Mouse (Mus musculus) embryo, embryonic 11.5 days (tissue): ENCODE measurements around the gene Dolpp1.

Experiments
- DNase-seq: peaks from one replicate; pipeline ENCODE4 v3.0.0-alpha.2; 2012; ENCODE audit warnings: low read depth, low spot score

Dolpp1 gene

DNA sequence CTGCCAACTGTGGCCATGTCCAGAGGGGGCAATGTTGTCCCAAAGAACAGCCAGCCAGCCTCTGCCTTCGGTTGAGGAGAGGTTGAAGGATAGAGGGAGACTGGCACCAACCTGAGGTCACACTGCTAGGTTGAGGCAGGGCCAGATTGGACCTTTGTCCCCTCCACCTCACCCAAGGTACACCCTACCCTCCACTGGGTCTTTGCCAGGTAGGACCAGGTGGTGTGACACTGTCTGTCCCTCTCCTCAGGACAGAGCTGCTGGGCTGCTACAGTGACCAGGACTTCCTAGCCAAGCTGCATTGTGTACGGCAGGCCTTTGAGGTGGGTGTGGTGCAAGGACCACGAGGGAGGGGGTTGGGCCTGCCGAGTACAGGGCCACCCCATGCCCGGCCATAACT is 14.3 kb upstream of the Dolpp1 start:
- no peak for DNase-seq

DNA sequence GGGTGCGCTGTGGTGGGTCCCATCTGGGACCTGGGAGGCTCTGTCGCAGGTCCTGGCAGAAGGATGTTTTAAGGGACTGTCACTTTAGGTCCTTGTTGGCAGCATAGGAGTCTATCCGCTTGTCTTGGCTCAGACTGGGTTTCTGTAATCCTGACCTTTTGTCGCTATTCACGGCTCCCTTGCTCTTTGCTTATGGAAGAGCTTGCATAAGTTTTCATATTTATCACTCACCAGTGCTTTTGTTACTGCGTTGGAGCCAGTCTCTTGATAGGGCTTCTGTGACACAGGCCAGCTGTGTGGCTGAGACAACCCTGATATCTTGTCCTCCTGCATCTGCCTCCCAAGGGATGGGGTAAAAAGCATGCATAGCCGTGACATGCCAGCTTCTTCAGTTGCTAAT is 12.7 kb upstream of the Dolpp1 start:
- DNase-seq = no peak

DNA sequence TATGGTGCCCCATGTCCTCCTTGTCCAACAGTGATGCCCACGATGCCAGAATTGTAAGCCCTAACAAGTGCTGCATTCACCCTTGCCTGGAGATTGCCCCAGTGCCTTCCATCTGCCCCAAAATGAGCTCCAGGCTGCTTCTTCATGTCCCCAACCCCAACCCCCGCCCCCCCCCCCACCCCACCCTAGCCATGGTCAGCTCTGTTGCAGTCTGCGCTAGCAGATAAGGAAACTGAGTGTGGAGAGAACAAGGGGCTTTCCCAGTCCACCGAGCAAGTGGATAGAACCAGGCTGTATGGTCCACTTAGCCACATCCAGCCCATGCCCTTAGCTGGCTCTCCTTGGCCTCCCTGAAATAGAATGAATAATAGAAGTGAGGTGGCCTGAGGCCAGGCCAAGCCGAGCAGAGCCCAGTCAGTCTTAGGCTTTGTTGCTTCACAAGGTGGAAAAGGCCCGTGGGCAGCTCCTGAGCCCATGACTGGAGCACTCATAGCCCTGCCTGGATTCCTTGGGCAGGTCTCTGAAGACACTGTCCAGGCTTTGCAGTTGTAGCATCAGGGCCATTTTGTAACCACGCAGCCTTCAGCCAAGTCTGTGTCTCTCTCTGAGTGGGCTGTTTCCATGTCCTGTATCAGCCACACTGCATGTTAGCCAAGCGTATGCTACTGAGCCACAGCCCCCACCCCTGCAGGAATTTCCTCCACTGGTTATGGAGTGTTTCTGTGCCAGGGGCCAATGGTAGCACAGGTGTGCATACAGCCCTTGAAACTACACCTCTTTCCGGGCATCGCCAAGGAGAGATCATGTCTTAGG is 11.3 kb upstream of the Dolpp1 start:
- no peak for DNase-seq

DNA sequence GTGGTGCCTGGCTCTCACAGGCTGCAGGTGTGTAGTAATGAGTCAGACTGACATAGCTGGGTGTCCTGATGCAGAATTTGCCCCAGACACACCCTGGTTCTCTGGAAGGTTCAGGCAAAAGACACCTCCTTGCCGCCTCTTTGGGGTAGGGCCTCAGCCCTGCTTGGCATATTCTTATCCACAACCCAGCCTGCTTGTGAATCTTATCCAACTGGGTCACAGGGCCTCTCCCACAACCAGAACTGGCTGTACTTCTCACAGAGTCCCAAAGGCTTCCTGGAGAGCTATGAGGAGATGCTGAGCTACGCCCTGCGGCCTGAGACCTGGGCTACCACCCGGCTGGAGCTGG is 10.7 kb upstream of the Dolpp1 start:
- DNase-seq = no peak

DNA sequence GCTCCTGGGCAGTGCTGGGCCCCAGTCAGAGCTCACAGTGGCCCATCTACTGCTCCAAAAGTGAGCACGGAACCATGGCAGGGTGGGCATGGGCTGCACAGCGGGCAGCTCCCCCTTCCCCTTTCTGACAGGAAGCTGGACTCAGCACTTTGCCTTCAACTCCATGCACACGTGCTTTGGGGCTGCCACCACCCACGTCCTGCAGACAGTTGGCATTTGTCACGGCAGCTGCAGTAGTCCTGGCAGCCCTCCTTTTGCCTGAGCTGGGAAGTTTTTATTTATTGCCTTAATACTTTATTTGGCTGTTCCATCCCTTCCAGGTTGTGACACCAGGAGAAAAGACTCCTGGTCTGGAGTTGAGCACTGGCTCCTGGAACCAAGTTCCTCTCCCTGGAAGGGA is 7.2 kb upstream of the Dolpp1 start:
- no peak for DNase-seq

DNA sequence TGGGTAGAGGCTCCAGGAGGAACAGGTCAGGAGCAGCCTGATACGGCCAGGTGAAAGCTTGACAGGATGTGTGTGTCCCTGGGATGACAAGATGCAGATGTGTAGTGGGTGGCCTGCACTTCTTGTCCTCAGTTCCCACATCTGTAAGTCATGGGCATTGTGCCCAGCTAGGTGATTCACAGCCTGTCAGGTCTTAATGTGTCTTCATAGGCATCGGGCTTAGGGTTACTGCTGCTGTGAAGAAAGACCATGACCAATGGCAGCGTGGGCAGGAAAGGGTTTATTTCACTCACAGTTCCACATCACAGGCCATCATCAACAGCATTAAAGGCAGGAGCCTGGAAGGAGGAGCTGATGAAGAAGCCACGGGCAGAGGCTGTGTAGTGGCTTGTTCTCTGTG is 6.5 kb upstream of the Dolpp1 start:
- DNase-seq = no peak

DNA sequence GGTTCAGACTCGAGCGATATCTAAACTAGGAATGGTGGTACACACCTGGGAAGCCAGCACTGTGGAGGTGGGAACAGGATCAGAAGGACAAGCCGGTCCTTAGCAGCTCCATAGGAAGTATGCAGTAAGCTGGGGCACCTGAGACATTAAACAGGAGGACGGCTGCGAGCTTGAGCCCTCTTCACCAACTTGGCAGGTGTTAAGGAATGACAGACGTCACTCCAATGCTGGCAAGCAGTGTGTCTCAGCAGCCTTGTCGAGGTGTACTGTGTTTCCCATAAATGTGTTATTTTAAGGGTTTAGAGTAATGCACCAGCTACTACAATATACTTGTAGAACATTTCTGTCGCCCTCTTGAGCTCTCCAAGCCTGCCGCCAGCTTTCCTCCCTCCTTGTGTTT is 5.1 kb upstream of the Dolpp1 start:
- no peak for DNase-seq

DNA sequence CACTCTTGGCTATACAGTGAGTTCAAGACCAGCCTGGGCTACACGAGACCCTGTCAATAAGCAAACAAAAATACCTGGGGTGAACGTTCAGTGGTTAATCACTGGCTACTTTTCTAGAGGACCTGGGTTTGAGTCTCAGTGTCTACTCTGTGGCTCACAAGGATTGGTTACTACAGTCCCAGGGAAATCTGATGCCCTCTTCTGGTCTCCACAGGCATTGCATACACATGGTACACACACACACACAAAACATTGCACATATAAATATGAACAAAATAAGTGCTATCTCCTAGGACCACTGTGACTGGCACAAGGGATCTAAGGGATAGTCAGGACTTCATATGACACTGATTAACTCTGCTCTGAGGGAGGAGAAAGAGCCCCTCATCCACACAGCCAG is 3.1 kb upstream of the Dolpp1 start:
- DNase-seq = no peak

DNA sequence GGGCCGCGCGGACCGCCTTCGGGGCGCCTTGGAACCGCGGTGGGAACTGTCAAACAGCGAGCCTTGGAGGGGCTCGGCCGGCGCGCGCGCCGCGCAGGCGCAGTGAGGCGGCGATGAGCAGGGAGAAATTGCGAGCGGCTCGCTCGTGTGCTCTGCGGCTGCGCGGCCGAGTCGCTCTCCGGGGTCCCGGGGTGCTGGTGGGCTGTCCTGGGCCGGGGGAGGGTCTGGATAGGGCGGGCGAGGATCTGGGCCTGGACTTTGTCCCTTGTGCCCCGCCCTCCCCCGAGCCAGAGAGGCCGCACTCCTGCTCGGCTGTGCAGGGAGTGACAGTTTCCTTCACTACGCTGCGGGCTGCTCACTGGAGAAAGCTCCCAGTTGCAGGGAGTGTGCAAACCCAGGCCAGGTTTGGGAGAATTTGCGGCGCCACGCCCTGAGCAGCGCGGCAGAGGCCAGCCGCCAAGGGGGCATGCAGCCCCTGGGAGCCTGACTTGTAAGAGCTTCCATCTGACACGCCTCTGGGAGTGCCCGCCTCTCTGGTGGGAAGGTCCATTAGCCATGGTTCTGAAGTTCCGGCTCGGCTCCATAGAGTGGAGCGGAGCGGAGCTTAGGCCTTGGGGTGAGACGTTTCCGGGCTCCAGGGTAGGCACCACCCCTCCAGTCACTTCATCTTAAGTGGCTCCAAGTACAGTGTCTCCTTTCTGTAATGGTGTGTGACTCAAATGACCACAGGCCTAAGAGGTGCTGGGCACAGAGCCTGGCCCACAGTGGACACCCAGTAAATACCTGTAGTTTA is 719 bp downstream of the Dolpp1 start:
- peak; percentile 83 for DNase-seq

DNA sequence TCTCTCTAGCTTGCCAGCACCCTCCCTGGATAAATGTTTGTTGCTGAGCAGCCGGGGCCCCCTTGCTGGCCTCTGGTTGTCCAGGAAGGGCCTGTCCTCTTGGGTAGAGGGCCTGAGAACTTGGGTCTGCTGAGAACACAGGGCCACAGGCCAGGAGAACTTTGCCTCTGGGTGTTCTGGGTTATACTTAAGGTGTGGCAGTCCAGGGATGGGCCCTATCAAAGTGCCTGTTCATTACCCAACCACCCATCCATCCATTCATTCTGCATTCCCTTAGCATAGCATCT is 1.3 kb downstream of the Dolpp1 start:
- no peak for DNase-seq

DNA sequence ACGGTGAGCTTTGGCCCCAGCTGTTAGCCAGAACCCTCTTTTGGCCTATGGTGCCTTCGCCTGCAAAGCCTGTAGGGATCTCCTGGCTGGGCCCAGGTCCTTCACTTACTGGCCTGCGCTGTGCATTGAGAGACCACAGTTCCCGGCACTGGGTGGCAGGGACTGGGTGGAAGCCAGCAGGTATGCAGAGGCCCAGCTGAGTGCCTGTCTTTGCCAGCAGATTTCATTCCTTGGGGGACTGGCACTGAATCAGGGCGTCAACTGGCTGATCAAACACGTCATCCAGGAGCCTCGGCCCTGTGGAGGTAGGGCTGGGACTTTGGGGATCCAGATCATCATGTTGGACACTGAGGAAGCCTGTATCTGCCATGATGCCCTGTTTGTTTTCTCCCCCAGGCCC is 3.7 kb downstream of the Dolpp1 start:
- DNase-seq = no peak

DNA sequence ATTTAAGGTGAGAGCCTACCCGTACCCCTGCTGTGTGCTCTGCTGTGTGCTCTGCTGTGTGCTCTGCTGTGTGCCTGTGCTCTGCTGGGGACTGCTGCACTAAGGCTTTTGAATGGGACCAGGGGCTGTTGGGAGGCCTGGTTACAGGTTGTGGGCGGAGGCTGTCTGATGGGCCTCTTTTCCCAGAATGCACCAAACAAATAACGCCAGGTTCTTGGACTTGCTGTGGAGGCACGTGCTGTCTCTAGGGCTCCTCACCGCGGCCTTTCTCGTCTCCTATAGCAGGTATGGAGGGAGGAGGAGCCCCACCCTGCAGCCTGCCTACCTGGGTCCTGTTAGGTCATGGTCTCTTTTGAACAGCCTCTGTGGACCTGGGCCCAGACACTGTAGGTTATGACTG is 4.2 kb downstream of the Dolpp1 start:
- DNase-seq = no peak

DNA sequence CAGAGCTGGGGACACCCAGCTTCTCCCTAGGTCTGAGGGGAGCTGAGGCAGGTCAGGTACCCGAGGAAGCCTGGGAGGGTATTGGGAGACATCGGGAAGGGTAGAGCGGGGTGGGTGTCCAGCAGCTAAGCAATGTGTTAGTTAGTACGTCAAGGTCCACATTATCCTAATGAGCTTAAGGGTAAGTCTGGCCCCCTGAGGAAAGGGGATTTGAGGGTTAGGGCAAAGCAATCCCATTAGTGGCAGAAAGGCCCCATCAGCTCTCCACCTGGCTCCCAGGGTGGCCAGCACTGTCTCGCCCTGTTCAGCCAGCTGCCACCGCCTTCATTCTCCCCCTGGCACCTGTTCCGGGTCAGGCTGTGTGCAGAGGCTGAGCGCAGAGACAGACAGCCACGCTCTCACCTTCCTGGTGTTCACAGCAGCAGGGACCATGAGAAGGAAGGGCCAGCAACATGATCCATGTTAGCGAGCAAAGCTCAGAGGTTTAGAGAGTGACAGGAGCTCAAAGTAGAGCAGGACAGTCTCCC is 6.0 kb downstream of the Dolpp1 start:
- DNase-seq = no peak

DNA sequence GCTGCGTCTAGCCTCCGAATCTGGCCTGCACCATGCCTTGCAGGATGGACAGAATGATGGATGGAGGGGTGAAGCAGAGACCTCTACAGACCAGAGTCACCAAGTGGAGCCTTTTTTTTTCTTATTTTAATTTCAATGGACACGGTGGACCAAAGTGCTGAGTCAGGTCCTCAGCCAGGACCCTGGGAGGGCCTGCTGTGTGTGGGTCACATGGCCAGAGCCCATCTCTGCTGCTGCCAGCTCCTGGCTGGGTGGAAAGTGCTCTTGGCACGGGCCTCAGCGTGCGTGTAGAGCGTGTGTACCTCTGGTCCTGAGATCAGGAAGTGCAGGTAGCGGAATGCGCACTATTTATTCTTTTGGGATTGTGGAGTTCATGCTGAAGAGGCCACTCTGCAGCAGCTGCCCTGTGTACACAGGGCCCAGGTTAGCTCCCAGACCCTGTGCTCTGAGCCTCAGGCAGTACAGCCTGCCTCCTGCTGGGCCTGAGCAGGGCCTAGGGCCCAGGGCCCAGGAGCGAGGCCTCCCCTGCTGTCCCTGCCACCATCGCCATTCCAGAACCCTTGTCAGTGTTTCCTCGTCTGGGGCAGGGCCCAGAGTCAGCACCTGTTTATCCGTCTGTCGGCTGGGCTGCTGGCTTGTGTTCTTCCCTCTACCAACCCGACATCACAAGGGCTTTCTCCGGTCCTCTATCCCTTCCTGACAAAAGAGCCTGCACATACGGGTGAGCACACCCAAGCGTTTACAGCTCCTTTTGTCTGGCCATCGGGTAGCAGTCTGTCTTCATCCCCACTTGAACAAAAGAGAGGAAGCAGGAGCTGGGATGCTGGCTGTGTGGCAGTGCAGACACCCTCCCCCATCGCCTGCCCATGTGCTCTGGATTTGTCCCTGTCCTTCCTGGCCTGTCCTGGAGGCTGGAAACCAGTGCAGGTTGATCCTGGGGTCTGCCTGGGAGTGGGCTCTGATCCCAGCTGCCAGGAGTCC is 7.4 kb downstream of the Dolpp1 start:
- DNase-seq = no peak

DNA sequence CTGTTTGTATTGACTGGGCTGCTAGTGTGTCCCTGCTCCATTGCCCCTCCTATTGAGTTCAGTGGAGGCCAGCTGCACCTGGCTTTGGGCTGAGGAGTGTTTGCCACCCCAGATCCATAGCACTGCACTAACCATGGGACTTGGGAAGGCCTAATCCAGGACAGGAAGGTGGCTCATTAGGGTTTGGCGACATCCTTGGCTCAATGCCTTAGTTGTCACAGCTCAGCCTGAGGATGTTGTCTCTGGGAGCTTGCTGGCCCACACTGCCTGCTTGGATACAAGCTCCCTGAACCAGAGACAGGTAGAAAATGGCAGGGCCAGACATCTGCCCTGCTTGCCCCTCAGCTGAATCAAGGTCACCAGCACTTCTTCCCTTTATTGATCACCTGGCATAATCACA is 9.5 kb downstream of the Dolpp1 start:
- no peak for DNase-seq

DNA sequence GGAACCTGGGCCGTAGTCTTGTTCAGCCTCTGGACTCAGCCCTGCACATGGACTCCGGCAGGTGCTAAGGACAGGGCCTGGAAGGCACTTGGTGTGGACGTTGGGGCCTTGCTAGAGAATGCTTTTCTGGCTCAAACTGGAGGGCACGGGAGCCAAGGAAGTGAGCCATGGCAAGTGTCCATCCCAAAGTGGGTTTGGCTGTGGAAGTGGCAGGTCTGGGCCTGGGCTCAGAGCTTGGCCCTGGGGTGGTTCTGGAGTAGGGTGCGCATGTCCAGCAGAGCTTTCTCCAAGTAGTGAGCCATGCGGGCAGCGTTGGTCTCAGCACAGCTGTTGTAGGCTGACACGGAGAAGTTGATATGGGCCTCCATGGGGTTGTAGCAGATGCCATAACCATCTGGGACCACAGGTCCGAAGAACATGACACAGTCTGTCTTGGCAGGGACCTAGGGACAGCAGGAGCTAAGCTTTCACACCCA is 10.3 kb downstream of the Dolpp1 start:
- DNase-seq = no peak

DNA sequence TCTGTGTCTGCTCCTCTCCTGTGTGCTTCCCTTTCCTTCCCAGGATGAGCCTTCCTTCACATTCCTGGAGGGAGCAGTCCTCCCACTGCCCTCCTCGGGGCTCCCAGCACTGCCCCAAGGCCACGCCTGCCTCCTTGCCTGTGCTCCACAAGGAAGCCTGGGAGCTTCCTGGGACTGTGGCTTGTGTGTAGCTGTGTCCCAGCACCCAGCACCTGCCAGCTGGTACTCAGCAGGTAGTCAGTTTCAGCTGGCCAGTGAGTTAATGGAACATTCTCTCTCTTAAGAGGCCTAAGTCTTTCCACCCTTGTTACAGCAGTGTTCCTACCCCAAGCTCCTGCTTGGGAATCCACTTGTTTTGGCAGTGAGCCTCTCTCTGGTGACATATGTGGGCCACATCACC is 10.8 kb downstream of the Dolpp1 start:
- DNase-seq = no peak

DNA sequence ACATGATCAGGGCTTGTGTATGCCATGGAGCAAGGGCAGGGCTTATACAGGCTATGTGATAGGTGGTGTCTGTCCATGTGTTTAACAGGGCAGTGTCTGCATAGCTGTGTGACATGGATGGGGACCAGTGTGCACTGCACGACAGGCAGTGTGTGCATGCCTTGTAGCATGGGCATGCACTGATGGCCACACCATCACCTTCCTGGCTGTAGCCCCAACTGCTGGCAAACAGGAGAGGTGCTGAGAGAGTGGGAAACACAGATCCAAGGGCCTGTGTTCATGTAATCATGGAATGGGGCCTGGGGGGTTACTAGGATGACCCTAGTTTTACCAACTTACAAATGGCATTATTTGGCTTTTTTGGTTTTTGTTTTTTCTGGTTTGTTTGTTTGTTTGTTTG is 11.8 kb downstream of the Dolpp1 start:
- no peak for DNase-seq

DNA sequence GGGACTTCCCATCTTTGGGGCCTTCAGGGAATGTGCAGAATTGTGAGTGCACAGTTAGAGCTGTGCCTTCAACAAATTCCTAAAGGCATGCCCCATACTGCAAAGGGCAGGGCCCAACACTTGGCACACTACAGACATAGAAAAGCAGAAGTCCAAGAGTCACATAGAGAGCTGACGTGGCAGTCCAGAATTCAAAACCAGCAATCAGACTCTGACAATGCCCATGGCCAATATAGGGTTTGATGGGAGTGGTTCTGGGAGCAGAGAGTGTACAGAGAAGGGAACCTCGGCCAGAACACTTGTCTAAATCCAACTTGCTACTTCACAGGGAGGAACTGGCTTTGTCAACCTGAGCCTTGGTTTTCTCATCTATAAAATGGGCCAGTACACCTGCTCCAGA is 15.2 kb downstream of the Dolpp1 start:
- no peak for DNase-seq

DNA sequence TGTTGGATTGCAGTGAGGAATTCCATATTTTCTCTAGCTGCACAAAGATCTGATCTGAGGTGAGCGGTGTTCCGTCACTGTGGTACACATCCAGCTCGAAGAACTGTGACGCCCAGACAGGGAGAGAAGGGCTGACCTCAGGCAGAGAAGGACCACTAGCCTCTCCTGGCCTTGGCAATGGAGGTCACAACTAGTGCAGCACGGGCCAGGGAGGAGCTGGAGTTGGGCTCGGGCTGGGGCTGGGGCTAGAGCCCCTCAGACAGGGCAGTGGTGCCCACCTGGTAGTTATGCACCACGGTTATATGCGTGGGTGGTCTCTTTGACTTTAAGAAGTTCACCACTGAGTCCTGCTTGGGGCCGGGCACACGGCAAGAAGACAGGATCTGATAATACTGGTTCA is 15.7 kb downstream of the Dolpp1 start:
- no peak for DNase-seq

DNA sequence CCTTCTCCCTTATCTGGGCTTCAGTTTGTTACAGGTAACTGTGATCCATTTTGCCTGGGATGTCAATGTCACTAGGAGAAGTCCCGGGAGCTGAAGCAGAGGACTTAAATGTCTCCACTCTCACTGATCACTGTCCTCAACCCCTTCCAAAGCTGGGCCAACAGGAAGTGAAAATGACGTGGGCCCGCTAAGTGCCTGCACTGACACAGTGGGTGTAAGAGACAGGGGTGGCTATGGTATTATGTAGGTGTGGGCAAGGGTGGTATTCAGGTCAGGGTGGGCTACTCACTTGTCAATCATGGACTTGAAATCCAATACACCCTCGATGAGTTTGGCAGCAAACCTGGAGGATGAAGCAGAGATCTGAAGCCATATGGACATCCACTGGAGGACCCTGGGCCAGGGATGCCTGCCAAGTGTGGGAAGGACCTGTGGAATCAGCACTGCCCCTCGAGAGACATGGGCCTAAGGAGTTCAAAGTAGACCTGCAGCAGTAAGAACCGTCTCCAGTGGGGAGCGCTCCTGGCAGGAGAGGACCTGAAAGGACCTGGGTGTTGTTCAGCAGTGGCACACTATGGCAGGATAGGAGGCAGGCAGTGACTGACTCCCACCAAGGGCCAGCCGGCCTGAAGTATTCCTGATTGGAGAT is 16.5 kb downstream of the Dolpp1 start:
- no peak for DNase-seq
